Mouse (Mus musculus) lung, postnatal 14 days (tissue): ENCODE results near the gene Hsp90ab1.
A peak's percentile ranks its signal among the peaks of the same experiment; 100 is the strongest.

Experiments
- DNase-seq: peaks from one replicate; pipeline ENCODE4 v3.0.0; 2021

The Hsp90ab1 gene

GRCm38 (mm10) chr17:45536264-45536663 lies 36.8 kb downstream of the Hsp90ab1 start:
- DNase-seq: no peak

DNA sequence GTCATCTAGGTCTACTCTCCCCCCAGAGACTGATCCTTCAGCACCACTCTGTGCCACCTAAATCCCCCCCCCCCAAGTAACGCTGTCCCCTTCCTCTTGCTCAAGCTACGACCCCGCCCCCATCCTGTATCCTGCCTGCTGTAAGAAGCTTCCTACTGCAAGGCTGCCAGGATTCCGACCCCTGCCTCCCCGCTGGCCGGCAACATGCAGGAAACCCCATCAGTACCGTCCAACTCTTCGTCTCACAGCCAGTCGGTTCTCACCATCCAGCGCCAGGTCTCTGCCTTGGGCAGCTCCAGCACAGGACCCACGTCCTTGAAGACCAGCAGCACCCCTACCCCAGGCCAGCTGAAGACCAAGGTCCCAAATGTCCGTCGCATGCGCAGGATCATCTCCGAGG lies 40.2 kb downstream of the Hsp90ab1 start:
- no peak for DNase-seq

GRCm38 (mm10) chr17:45530346-45530782 lies 42.7 kb downstream of the Hsp90ab1 start:
- DNase-seq: no peak

DNA sequence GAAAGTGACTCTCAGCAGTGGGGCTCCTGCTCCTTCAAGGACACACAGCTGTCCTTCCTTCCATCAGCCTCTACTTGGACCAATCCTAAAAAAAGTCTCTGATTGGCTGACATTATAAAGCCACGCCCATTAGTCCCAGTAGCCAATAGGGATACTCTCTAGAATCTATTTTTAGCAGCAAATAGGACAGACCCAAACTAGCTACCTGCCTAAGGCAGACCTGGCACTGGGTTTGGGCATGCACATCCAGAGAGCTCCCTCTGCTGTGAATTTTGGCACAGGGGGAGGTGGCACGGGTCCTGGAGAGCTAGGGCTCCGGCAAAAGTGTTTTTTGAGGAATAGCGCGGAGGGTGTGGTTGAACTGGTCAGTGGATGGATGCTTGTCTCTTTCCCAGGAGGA lies 46.5 kb downstream of the Hsp90ab1 start:
- no peak for DNase-seq

DNA sequence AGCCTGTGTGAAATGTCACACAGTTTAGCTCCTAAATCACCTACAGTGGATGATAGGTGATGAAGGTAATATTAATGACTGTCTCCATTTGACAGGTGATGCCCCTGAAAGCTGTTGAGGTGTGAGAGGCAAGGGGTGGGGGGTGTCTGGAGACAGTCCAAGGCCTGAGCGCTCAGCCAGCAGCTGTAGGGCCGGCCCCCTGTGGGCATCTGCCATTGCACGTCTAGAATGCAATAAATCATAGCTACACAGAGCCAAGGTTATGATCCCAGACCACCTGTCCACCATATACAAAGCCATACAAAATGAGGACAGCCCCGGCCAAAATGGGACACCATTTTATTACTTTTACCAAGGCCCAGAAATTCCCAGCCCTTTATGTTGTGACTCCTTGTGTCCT lies 48.1 kb downstream of the Hsp90ab1 start:
- no peak for DNase-seq

- peak; percentile 15 for DNase-seq
Measured at GRCm38 (mm10) chr17:45523263-45523662, 49.8 kb downstream of the Hsp90ab1 start, which contains the start of gene Tcte1. Tcte1 (plus strand) TSS chr17:45523434.

- no peak for DNase-seq
Measured at GRCm38 (mm10) chr17:45520136-45520535, 52.9 kb downstream of the Hsp90ab1 start.

- DNase-seq: no peak
Measured at GRCm38 (mm10) chr17:45518766-45519475, 54.1 kb downstream of the Hsp90ab1 start.
